Mouse (Mus musculus) cortical plate, adult 2 months (tissue): ENCODE measurements around the gene Cdk11b. TPM values are rescaled to one million over a fixed set of nuclear protein-coding genes. Genes with fewer than 3 reads are reported as not detected.

Experiments
- H3K27ac ChIP-seq: fragments of 200-500 bp; 2 replicates; pipeline ENCODE4 v1.5.1; 2012; ENCODE audit warnings: low read length, control low read depth, inconsistent platforms; ENCODE audit not compliant: insufficient read depth
- H3K4me1 ChIP-seq: fragments of 200-500 bp; 2 replicates; pipeline ENCODE4 v1.6.1; 2011; ENCODE audit warnings: low read length; ENCODE audit not compliant: control insufficient read depth, insufficient read depth
- H3K4me3 ChIP-seq: fragments of 200-500 bp; 2 replicates; pipeline ENCODE4 v1.5.1; 2011; ENCODE audit warnings: mild to moderate bottlenecking, low read length, control low read depth; ENCODE audit not compliant: insufficient read depth
- CTCF ChIP-seq: fragments of 200-500 bp; IDR thresholded peaks from 2 replicates; pipeline ENCODE4 v1.5.1; 2011; ENCODE audit warnings: mild to moderate bottlenecking, control low read depth, low read length; ENCODE audit not compliant: insufficient read depth; ENCODE audit errors: extremely low read depth
- POLR2A ChIP-seq: fragments of 200-500 bp; IDR thresholded peaks from 2 replicates; pipeline ENCODE4 v1.6.1; 2011; ENCODE audit warnings: mild to moderate bottlenecking, low read length, control low read depth; ENCODE audit not compliant: insufficient read depth; ENCODE audit errors: extremely low read depth
- polyA plus RNA-seq: library from polyadenylated mRNA; depleted of rRNA; stranded (reverse); fragments of >200 nt; gene quantifications from 2 replicates; pipeline ENCODE4 v1.2.3, GENCODE M21; 2012; rRNA removed

Gene Cdk11b
- polyA plus RNA-seq = 48.0 and 48.2 TPM in 2 replicates

GRCm38 (mm10) chr4:155624338-155625291, at the start of gene Cdk11b:
Gene Cdk11b (plus strand): TSS chr4:155624854.
- peak within 1 kb of the TSS; percentile 69 for H3K27ac ChIP-seq
- TF ChIP-seq POLR2A = peak; percentile 91
- no peak for TF ChIP-seq CTCF
- no peaks in the 10 kb centered on the region; the same call in 1 of the 2 replicates for H3K4me1 ChIP-seq

GRCm38 (mm10) chr4:155574931-155575330, 49.7 kb upstream of the Cdk11b start:
- no peak for TF ChIP-seq CTCF
- TF ChIP-seq POLR2A = no peak
- Histone ChIP-seq H3K4me3 (no peak overlapping the region), H3K4me1 (no peaks in the 10 kb centered on the region), H3K27ac (no peak overlapping the region)

More at GRCm38 (mm10) chr4:155624338-155625291, at the start of gene Cdk11b:
- H3K4me3 ChIP-seq = peak within 1 kb of the TSS; percentile 63

GRCm38 (mm10) chr4:155575521-155575920, 49.1 kb upstream of the Cdk11b start:
- TF ChIP-seq POLR2A = no peak
- TF ChIP-seq CTCF = no peak
- no peaks in the 10 kb centered on the region for H3K4me1 ChIP-seq
- H3K4me3 ChIP-seq = no peak overlapping the region
- H3K27ac ChIP-seq = no peak overlapping the region

- TF ChIP-seq CTCF = no peak
- no peak for TF ChIP-seq POLR2A
- no peaks in the 10 kb centered on the region for H3K4me1 ChIP-seq
- no peak overlapping the region for H3K27ac ChIP-seq
- H3K4me3 ChIP-seq = no peak overlapping the region
Measured at GRCm38 (mm10) chr4:155577132-155577531, 47.5 kb upstream of the Cdk11b start.

- Histone ChIP-seq H3K27ac (no peak overlapping the region), H3K4me1 (no peaks in the 10 kb centered on the region), H3K4me3 (no peak overlapping the region)
- TF ChIP-seq CTCF = no peak
- TF ChIP-seq POLR2A = no peak
Measured at GRCm38 (mm10) chr4:155577741-155578140, 46.9 kb upstream of the Cdk11b start.

GRCm38 (mm10) chr4:155578336-155579125, 46.1 kb upstream of the Cdk11b start:
- H3K27ac ChIP-seq = no peak overlapping the region
- no peaks in the 10 kb centered on the region for H3K4me1 ChIP-seq
- TF ChIP-seq CTCF (no peak), POLR2A (no peak)
- no peak overlapping the region for H3K4me3 ChIP-seq

- Histone ChIP-seq H3K4me3 (no peak overlapping the region), H3K27ac (no peak overlapping the region), H3K4me1 (no peaks in the 10 kb centered on the region)
- TF ChIP-seq POLR2A (no peak), CTCF (peak; percentile 73)
Measured at GRCm38 (mm10) chr4:155580420-155580819, 44.2 kb upstream of the Cdk11b start.

GRCm38 (mm10) chr4:155582279-155582905, 42.3 kb upstream of the Cdk11b start:
- H3K4me3 ChIP-seq = no peak overlapping the region
- no peaks in the 10 kb centered on the region for H3K4me1 ChIP-seq
- TF ChIP-seq CTCF (no peak), POLR2A (no peak)
- no peak overlapping the region for H3K27ac ChIP-seq

- H3K4me3 ChIP-seq = no peak overlapping the region
- no peak overlapping the region for H3K27ac ChIP-seq
- H3K4me1 ChIP-seq = no peaks in the 10 kb centered on the region
- no peak for TF ChIP-seq POLR2A
- TF ChIP-seq CTCF = no peak
Measured at GRCm38 (mm10) chr4:155589356-155589755, 35.3 kb upstream of the Cdk11b start.
